Mouse (Mus musculus): ENCODE measurements around the gene Stk38. TPM values are rescaled to one million over a fixed set of nuclear protein-coding genes. Genes with fewer than 3 reads are reported as not detected.

Gene Stk38
- total and polyA plus RNA-seq, 3 experiments, result 29.0 to 56.4 (median 56.0) TPM

- Histone ChIP-seq H3K4me1 (ENCODE audit: control insufficient read depth in 1 of 2, insufficient read depth in 2 of 2) (peaks cover 9 to 37% of the 10 kb centered on the region in 2 experiments; a peak in 3 of 4 replicates), H3K4me3 (replicated peaks in 1 of 3; ENCODE audit: low read depth in 2 of 3, low read length in 2 of 3, poor library complexity in 1 of 3) (peak overlapping the region; percentile 15 to 76 (median 45)), H3K9me3 (replicated peaks; ENCODE audit: low read length) (no peaks in the 10 kb centered on the region), H3K27ac (ENCODE audit: insufficient read depth, low read depth) (no peak overlapping the region), H3K36me3 (replicated peaks in 1 of 2; ENCODE audit: control insufficient read depth in 1 of 2, insufficient read depth in 1 of 2, low read length in 1 of 2) (peaks cover 36 to 53% of the 10 kb centered on the region in 2 experiments), H3K79me2 (replicated peaks; ENCODE audit: control insufficient read depth, extremely low read depth, insufficient read depth, poor library complexity, severe bottlenecking) (peaks cover 78% of the 10 kb centered on the region), H3K4me2 (ENCODE audit: insufficient read depth, low read depth, poor library complexity, severe bottlenecking) (peak overlapping the region; percentile 74), H3K27me3 (replicated peaks) (no peaks in the 10 kb centered on the region), H3K9ac (ENCODE audit: insufficient read depth, low read depth) (peak overlapping the region; percentile 75)
- dilution Hi-C loops (cut with MboI; ENCODE audit: extremely low pct_ligation_motif_present, extremely low pct_unique_long_range_greater_than_20kb, low sequenced_read_pairs) (no loop called here), in situ Hi-C loops (cut with MboI; ENCODE audit: low pct_ligation_motif_present, low pct_unique_long_range_greater_than_20kb, low sequenced_read_pairs) (no loop called here)
- TF ChIP-seq JUN (IDR thresholded peaks at IDR 0.05; ENCODE audit: insufficient read depth, low read depth, low read length), result no peak
- no peak for TF ChIP-seq SIN3A (IDR thresholded peaks at IDR 0.05; ENCODE audit: low read length)
- no peak for TF ChIP-seq PAX5 (IDR thresholded peaks at IDR 0.05; ENCODE audit: low read length)
- TF ChIP-seq MAFK (IDR thresholded peaks at IDR 0.05; ENCODE audit: insufficient replicate concordance, low read length), result no peak
- no peak for TF ChIP-seq TCF12 (IDR thresholded peaks at IDR 0.05; ENCODE audit: low read depth, low read length)
- TF ChIP-seq CHD2 (IDR thresholded peaks at IDR 0.05; ENCODE audit: low read length), result no peak
- no peak for TF ChIP-seq USF2 (conservative IDR thresholded peaks at IDR 0.05; ENCODE audit: low read depth, low read length)
- no peak for TF ChIP-seq UBTF (IDR thresholded peaks at IDR 0.05; ENCODE audit: low read depth, low read length)
- no peak for TF ChIP-seq MXI1 (IDR thresholded peaks at IDR 0.05; ENCODE audit: low read depth, low read length)
- TF ChIP-seq BHLHE40 (IDR thresholded peaks at IDR 0.05; ENCODE audit: low read depth, low read length), result no peak
- DNase-seq (ENCODE audit: extremely low read depth), result no peak
Measured at GRCm38 (mm10) chr17:29035506-29035905, 27.7 kb upstream of the Stk38 start.

- H3K4me3 ChIP-seq (replicated peaks in 1 of 3; ENCODE audit: low read depth in 2 of 3, low read length in 2 of 3, poor library complexity in 1 of 3), result peak overlapping the region; percentile 64 to 91 (median 76)
- TF ChIP-seq MEF2A (IDR thresholded peaks at IDR 0.05; ENCODE audit: borderline replicate concordance, low read depth, low read length), result no peak
- TF ChIP-seq SIN3A (IDR thresholded peaks at IDR 0.05; ENCODE audit: low read length), result peak; percentile 34
- peak; percentile 36; the same call in 1 of the 2 replicates for TF ChIP-seq MXI1 (IDR thresholded peaks at IDR 0.05; ENCODE audit: low read depth, low read length)
- in situ Hi-C loops (cut with MboI; ENCODE audit: low pct_ligation_motif_present, low pct_unique_long_range_greater_than_20kb, low sequenced_read_pairs), result no loop called here
- no peaks in the 10 kb centered on the region for H3K9me3 ChIP-seq (replicated peaks; ENCODE audit: low read length)
- peak overlapping the region; percentile 74 for H3K4me2 ChIP-seq (ENCODE audit: insufficient read depth, low read depth, poor library complexity, severe bottlenecking)
- no peak overlapping the region for H3K27ac ChIP-seq (ENCODE audit: insufficient read depth, low read depth)
- H3K4me1 ChIP-seq (ENCODE audit: control insufficient read depth in 1 of 2, insufficient read depth in 2 of 2), result peaks cover 6 to 31% of the 10 kb centered on the region in 2 experiments; a peak in 3 of 4 replicates
- DNase-seq (ENCODE audit: extremely low read depth), result no peak
- no peaks in the 10 kb centered on the region for H3K27me3 ChIP-seq (replicated peaks)
- H3K36me3 ChIP-seq (replicated peaks in 1 of 2; ENCODE audit: control insufficient read depth in 1 of 2, insufficient read depth in 1 of 2, low read length in 1 of 2), result peaks cover 25 to 40% of the 10 kb centered on the region in 2 experiments
- peaks cover 66% of the 10 kb centered on the region for H3K79me2 ChIP-seq (replicated peaks; ENCODE audit: control insufficient read depth, extremely low read depth, insufficient read depth, poor library complexity, severe bottlenecking)
- H3K9ac ChIP-seq (ENCODE audit: insufficient read depth, low read depth), result peak overlapping the region; percentile 99
- dilution Hi-C loops (cut with MboI; ENCODE audit: extremely low pct_ligation_motif_present, extremely low pct_unique_long_range_greater_than_20kb, low sequenced_read_pairs), result no loop called here
Measured at GRCm38 (mm10) chr17:29034264-29034663, 26.5 kb upstream of the Stk38 start.

GRCm38 (mm10) chr17:29033569-29034061 is 25.8 kb upstream of the Stk38 start:
- no peak overlapping the region for H3K27ac ChIP-seq (ENCODE audit: insufficient read depth, low read depth)
- dilution Hi-C loops (cut with MboI; ENCODE audit: extremely low pct_ligation_motif_present, extremely low pct_unique_long_range_greater_than_20kb, low sequenced_read_pairs), result no loop called here

More at GRCm38 (mm10) chr17:29033569-29034061, 25.8 kb upstream of the Stk38 start:
- peak overlapping the region; percentile 74; the same call in 1 of the 2 replicates for H3K4me2 ChIP-seq (ENCODE audit: insufficient read depth, low read depth, poor library complexity, severe bottlenecking)
- H3K79me2 ChIP-seq (replicated peaks; ENCODE audit: control insufficient read depth, extremely low read depth, insufficient read depth, poor library complexity, severe bottlenecking), result peaks cover 60% of the 10 kb centered on the region
- in situ Hi-C loops (cut with MboI; ENCODE audit: low pct_ligation_motif_present, low pct_unique_long_range_greater_than_20kb, low sequenced_read_pairs), result no loop called here
- H3K4me1 ChIP-seq (ENCODE audit: control insufficient read depth in 1 of 2, insufficient read depth in 2 of 2), result peaks cover 6 to 24% of the 10 kb centered on the region in 2 experiments; a peak in 3 of 4 replicates
- H3K4me3 ChIP-seq (replicated peaks in 1 of 3; ENCODE audit: low read depth in 2 of 3, low read length in 2 of 3, poor library complexity in 1 of 3), result peak overlapping the region; percentile 64 to 91 (median 76)
- DNase-seq (ENCODE audit: extremely low read depth), result no peak
- H3K27me3 ChIP-seq (replicated peaks), result no peaks in the 10 kb centered on the region
- H3K36me3 ChIP-seq (replicated peaks in 1 of 2; ENCODE audit: control insufficient read depth in 1 of 2, insufficient read depth in 1 of 2, low read length in 1 of 2), result peaks cover 20 to 34% of the 10 kb centered on the region in 2 experiments
- H3K9me3 ChIP-seq (replicated peaks; ENCODE audit: low read length), result no peaks in the 10 kb centered on the region
- TF ChIP-seq MXI1 (IDR thresholded peaks at IDR 0.05; ENCODE audit: low read depth, low read length), result peak; percentile 54
- no peak for TF ChIP-seq USF1 (IDR thresholded peaks at IDR 0.05; ENCODE audit: low read depth, low read length)
- TF ChIP-seq SIN3A (IDR thresholded peaks at IDR 0.05; ENCODE audit: low read length), result peak; percentile 65
- peak overlapping the region; percentile 99 for H3K9ac ChIP-seq (ENCODE audit: insufficient read depth, low read depth)

Data from CH12.LX (cell line).